Mouse (Mus musculus): Measurements from ENCODE around the gene Ecm1. TPM values are rescaled to one million over a fixed set of nuclear protein-coding genes. Genes with fewer than 3 reads are reported as not detected.

Gene Ecm1
- polyA plus RNA-seq, 1 experiment from 2014 or later, result 90.1 TPM

DNA sequence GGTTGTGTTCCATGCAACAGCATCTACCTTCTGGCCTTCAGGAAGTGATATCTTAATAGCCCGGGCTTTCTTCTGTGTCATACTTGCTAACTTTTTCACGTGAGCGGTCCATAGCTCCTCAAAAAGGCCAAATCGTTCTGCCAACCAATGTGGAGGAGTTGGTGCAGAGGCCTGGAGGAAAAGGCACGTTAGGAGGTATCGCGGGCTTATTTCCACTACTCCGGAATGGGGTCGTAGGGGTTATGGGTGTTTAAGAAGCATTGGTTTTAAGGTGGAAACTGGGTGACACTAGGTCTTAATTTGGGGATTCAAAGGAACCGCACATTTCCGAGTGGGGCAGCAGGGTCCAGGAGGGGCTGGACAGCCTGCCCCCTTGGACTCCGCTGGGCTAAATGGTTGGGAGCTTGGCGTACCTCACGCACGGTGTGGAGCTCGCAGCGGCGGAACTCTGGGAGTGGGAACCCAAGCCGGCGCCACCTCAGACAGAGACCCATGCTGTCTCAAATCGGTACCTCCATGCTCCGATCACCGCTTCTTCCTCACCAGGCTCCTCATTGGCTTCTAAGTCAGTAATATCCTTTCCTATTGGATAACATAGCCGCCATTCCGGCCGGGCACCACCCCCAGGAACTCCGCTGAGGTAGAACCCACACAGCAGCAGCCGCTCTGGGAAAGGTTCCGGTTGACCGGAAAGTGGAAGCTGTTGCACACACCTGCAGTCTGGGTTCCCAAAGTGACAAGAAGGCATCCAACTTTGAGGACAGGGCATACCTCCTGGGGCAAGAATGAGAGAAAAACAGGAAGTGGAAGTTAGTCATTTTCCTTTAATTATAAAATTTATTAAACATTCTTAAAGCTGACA is 15.2 kb upstream of the Ecm1 start:
- H3K4me1 ChIP-seq (replicated peaks), result peaks cover 11% of the 10 kb centered on the region
- peak overlapping the region; percentile 96 for H3K4me2 ChIP-seq
- H3K27ac ChIP-seq (ENCODE audit: poor library complexity, severe bottlenecking), result peak overlapping the region; percentile 73
- H3K9ac ChIP-seq, result peak overlapping the region; percentile 91
- WGBS, result under 1% methylated on average over 30 of the region's 30 CpGs
- ATAC-seq (ENCODE audit: insufficient number of reproducible peaks, low FRiP score), result peak; percentile 96
- peaks cover 34% of the 10 kb centered on the region for H3K36me3 ChIP-seq
- no peaks in the 10 kb centered on the region for H3K27me3 ChIP-seq (replicated peaks)
- H3K9me3 ChIP-seq (replicated peaks), result no peaks in the 10 kb centered on the region
- peak overlapping the region; percentile 81 for H3K4me3 ChIP-seq

DNA sequence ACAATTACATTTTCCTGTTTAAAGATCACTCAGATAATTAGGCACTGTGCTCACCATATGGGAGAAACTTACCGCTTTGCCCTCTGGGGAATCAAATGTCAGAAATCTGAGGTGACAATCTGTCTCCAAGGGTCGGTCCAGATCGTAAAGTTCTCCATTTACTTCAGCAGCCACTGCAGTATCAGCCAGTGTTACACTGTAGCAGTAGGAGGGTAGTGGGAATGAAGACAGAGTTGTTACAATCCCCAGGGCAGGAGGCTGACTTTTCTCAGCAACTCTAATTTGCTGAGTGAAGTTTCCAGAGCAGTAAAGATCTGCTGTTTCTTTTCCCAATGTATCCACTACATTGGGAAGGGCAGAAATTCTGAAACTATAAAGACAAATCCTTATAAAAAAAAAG is 13.6 kb upstream of the Ecm1 start:
- Histone ChIP-seq H3K4me3 (no peak overlapping the region), H3K27ac (ENCODE audit: poor library complexity, severe bottlenecking) (no peak overlapping the region), H3K4me2 (no peak overlapping the region), H3K9ac (no peak overlapping the region), H3K27me3 (replicated peaks) (no peaks in the 10 kb centered on the region), H3K36me3 (peaks cover 50% of the 10 kb centered on the region), H3K9me3 (replicated peaks) (no peaks in the 10 kb centered on the region), H3K4me1 (replicated peaks) (peaks cover 5% of the 10 kb centered on the region; the same call in 1 of the 2 replicates)
- ATAC-seq (ENCODE audit: insufficient number of reproducible peaks, low FRiP score), result no peak
- WGBS, result 92% methylated on average over 3 of the region's 3 CpGs

DNA sequence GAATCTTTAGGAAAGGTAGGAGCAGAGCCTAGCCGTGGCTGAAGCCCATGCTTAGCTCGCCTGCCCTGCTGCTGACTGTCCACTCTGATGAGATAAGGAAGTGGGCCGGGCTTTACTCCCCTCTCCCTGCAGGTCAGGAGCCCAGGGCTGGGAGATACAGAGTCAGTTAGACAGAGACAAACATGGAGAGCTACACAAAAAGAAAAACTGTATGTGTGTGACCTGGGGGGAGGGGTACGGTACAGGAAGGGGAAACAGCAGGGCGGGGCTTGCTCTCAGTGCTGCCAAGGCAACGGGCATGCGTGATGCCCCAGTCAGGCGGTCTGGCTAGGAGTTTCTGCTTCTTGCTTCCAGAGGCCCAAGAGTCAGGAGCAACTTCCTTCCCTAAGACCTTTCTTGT is 1.0 kb upstream of the Ecm1 start:
- Histone ChIP-seq H3K36me3 (peaks cover 61% of the 10 kb centered on the region), H3K4me3 (no peak overlapping the region), H3K4me1 (replicated peaks) (peaks cover 57% of the 10 kb centered on the region), H3K4me2 (peak overlapping the region; percentile 47), H3K9ac (peak overlapping the region; percentile 56), H3K27me3 (replicated peaks) (no peaks in the 10 kb centered on the region), H3K27ac (ENCODE audit: poor library complexity, severe bottlenecking) (peak overlapping the region; percentile 85), H3K9me3 (replicated peaks) (no peaks in the 10 kb centered on the region)
- WGBS, result 17% methylated on average over 8 of the region's 8 CpGs
- ATAC-seq (ENCODE audit: insufficient number of reproducible peaks, low FRiP score), result peak; percentile 65

DNA sequence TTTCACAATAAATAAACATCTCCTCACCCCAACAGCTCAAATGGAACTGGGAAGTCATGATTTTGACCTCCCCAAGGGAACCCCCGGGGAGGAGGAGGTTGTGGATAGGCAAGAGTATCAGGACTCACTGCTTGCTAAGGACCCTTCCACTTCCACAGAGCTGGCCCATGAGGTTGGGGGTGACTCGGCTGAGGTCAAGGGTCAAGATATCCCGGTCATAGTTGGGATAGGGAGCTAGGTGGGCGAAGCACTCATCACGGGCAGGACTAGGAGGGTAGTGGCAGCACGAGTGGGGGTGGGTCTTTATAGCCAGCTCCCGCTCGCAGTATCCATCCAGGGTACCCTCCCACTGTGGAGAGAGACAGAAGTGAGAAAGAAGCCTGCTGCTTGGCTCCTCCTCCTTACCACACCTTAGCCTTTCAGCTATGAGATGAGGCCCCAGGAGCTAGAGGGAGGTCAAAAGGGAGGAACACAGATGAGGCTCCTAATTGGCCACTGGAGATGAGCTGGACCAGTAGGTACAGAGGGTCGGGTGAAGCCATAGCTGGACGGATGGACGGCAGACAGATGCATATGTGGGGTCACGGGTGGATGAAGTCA is 4.2 kb downstream of the Ecm1 start:
- Histone ChIP-seq H3K36me3 (peaks cover 40% of the 10 kb centered on the region), H3K4me1 (replicated peaks) (peaks cover 64% of the 10 kb centered on the region), H3K4me2 (no peak overlapping the region), H3K9me3 (replicated peaks) (no peaks in the 10 kb centered on the region), H3K27ac (ENCODE audit: poor library complexity, severe bottlenecking) (no peak overlapping the region), H3K27me3 (replicated peaks) (no peaks in the 10 kb centered on the region), H3K4me3 (no peak overlapping the region), H3K9ac (no peak overlapping the region)
- 83% methylated on average over 12 of the region's 12 CpGs for WGBS
- ATAC-seq (ENCODE audit: insufficient number of reproducible peaks, low FRiP score), result no peak

DNA sequence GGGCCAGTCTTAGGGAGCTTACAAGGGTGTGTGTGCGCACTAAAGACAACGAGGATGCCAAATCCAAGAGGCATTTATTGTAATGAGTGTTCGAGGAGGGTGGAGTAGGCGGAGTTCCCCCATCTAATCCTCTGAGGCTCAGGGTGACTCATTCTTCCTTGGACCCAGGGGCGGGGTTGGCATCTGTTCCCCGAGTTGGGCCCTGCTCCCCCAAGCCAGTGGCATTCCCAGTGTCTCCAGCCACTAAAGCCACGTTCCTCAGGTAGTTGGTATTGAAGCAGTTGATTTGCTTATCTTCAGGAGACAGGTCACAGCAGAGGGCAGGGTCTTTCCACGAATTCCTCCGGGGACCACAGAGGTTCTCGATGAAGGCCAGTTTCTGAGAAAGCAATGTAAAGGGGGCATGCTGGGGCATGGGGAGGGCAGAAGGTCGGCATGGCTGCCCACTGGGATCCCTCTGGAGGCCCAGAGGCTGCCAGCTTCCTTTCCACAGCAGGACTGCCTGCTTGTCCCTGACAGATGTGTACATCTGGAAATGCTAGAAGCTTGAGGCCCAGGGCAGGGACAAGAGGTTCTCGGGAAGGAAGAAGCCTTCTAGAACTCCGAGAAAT is 5.2 kb downstream of the Ecm1 start:
- 69% methylated on average over 13 of the region's 13 CpGs for WGBS
- Histone ChIP-seq H3K27me3 (replicated peaks) (no peaks in the 10 kb centered on the region), H3K4me3 (no peak overlapping the region), H3K9me3 (replicated peaks) (no peaks in the 10 kb centered on the region), H3K4me1 (replicated peaks) (peaks cover 54% of the 10 kb centered on the region), H3K4me2 (no peak overlapping the region), H3K9ac (no peak overlapping the region), H3K27ac (ENCODE audit: poor library complexity, severe bottlenecking) (no peak overlapping the region), H3K36me3 (peaks cover 40% of the 10 kb centered on the region)
- ATAC-seq (ENCODE audit: insufficient number of reproducible peaks, low FRiP score), result no peak

DNA sequence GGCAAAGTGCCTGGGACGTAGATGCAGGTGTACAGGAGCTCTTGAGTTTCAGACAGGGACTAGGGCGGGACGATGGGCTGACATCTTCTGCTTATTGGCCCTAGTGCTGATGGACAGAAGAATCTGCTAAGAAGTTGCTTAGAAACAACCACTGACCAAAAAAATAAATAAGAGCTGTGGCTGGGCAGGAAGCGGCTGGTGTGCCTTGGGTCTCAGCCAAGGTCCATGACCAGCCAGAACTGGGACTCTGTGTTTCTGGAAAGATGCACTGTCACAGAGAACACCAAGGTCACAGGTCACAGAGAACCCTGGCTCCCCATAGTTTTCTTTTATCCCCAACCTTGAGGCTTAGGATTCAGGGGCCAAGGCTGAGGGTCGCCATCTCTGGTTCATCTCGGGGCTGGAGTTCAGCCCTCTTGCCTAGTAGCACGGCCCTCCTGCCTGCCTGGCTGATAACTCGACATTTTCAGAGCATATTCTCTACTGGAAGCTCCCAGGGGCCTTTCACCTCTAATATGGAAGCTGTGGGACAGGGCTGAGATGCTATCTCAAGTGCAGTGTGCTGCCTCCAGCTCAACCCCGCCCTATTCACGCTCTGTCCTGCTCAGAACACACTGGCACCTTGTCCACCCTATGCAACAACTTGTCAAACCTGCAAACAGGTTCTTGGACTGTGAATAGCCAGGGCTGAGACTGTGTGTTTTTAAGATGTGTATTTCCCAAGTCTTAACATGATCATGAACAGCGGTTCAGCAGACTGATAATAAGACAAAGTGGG is 6.4 kb downstream of the Ecm1 start:
- peak overlapping the region; percentile 31 for H3K27ac ChIP-seq (ENCODE audit: poor library complexity, severe bottlenecking)
- peaks cover 40% of the 10 kb centered on the region for H3K36me3 ChIP-seq
- H3K9me3 ChIP-seq (replicated peaks), result no peaks in the 10 kb centered on the region
- H3K4me1 ChIP-seq (replicated peaks), result peaks cover 41% of the 10 kb centered on the region
- H3K9ac ChIP-seq, result 0 out of 2 replicates have a peak overlapping the region, but pooled peaks have one; percentile 2
- H3K4me2 ChIP-seq, result 0 out of 2 replicates have a peak overlapping the region, but pooled peaks have one; percentile 22
- no peaks in the 10 kb centered on the region for H3K27me3 ChIP-seq (replicated peaks)
- H3K4me3 ChIP-seq, result no peak overlapping the region
- ATAC-seq (ENCODE audit: insufficient number of reproducible peaks, low FRiP score), result peak; percentile 30; the same call in 1 of the 2 replicates
- WGBS, result 57% methylated on average over 11 of the region's 11 CpGs

DNA sequence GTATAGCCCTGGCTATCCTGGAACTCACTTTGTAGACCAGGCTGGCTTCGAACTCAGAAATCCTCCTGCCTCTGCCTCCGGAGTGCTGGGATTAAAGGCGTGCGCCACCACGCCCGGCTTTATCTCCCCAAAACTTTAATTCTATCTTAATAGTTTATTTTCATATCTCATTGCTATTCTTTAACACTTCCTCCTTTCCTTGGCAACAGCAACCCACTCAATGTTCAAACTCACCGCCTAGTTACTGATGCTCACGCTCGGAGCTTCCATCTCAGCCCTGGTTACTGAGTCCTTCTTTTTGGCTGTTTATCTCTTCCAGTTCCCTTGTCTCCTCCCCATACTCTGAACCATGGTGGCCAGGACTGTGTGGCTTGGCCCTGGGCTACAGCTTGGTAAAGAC is 7.1 kb downstream of the Ecm1 start:
- Histone ChIP-seq H3K4me2 (0 out of 2 replicates have a peak overlapping the region, but pooled peaks have one; percentile 22), H3K9ac (no peak overlapping the region), H3K27me3 (replicated peaks) (no peaks in the 10 kb centered on the region), H3K4me3 (no peak overlapping the region), H3K4me1 (replicated peaks) (peaks cover 35% of the 10 kb centered on the region), H3K36me3 (peaks cover 40% of the 10 kb centered on the region), H3K9me3 (replicated peaks) (no peaks in the 10 kb centered on the region), H3K27ac (ENCODE audit: poor library complexity, severe bottlenecking) (peak overlapping the region; percentile 31)
- 92% methylated on average over 9 of the region's 9 CpGs for WGBS
- no peak for ATAC-seq (ENCODE audit: insufficient number of reproducible peaks, low FRiP score)

DNA sequence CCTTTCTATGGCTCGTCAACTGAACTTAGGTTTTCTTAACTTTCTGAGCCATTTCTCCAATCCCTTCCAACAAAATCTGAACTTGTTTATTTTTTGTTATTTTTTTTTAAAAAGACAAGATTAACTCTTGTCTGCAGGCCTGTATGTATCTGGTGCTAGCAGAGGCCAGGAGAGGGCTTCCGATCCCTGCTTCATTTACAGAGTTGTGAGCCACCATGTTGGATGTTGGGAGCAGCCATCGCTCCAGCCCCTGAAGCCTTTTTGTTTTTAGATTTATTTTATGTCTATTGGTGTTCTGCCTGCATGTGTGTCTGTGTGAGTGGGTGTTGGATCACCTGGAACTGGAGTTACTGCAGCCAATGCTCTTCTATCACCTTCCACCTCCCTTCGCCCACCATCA is 7.6 kb downstream of the Ecm1 start:
- Histone ChIP-seq H3K9ac (no peak overlapping the region), H3K36me3 (peaks cover 35% of the 10 kb centered on the region), H3K4me3 (no peak overlapping the region), H3K27me3 (replicated peaks) (no peaks in the 10 kb centered on the region), H3K4me2 (no peak overlapping the region), H3K4me1 (replicated peaks) (peaks cover 35% of the 10 kb centered on the region), H3K9me3 (replicated peaks) (no peaks in the 10 kb centered on the region), H3K27ac (ENCODE audit: poor library complexity, severe bottlenecking) (no peak overlapping the region)
- no peak for ATAC-seq (ENCODE audit: insufficient number of reproducible peaks, low FRiP score)
- 88% methylated on average over 4 of the region's 4 CpGs for WGBS

DNA sequence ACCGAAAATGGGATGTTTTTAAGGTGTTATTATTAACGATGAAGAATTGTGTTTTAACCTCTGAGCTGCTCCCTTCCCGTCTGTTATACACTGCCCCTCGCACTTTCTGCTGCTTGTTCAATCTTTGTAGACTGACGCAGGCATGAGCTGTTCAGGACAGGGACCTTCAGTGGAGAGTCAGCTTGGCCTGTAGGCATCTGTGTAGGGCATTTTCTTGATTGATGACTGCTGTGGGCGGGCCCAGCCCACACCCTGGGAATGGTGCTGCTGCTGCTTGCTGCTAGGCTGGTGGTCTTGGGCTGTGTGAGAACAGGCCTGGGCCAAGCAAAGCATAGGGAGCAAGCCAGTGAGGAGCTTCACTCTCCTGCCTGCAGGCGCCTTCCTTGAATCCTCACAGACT is 8.9 kb downstream of the Ecm1 start:
- Histone ChIP-seq H3K36me3 (peaks cover 21% of the 10 kb centered on the region), H3K27ac (ENCODE audit: poor library complexity, severe bottlenecking) (no peak overlapping the region), H3K9ac (no peak overlapping the region), H3K4me3 (no peak overlapping the region), H3K9me3 (replicated peaks) (no peaks in the 10 kb centered on the region), H3K4me2 (no peak overlapping the region), H3K4me1 (replicated peaks) (peaks cover 32% of the 10 kb centered on the region), H3K27me3 (replicated peaks) (no peaks in the 10 kb centered on the region)
- ATAC-seq (ENCODE audit: insufficient number of reproducible peaks, low FRiP score), result no peak
- WGBS, result 74% methylated on average over 7 of the region's 7 CpGs

DNA sequence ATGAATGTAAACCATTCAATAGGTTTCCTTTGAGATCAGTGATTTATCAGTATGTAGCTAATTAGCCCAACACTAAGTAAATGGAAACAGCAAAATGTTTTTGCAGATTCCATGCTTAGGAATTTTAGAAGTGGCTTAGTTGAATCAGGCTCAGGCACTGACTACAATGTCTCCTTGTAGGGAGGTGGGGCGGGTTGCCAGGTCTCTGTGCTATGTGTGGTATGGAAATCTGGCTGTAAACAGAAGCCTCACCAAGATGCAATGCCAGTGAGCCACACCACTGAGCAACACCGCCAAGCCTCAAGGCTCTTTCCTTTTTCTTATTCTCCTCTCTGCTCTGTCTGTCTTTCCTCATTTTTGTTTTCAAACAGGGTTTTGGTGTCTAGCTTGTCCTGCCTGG is 10.5 kb downstream of the Ecm1 start:
- no peaks in the 10 kb centered on the region for H3K9me3 ChIP-seq (replicated peaks)
- H3K9ac ChIP-seq, result no peak overlapping the region
- WGBS, result 67% methylated on average over 2 of the region's 2 CpGs
- no peaks in the 10 kb centered on the region for H3K27me3 ChIP-seq (replicated peaks)
- peaks cover 25% of the 10 kb centered on the region for H3K4me1 ChIP-seq (replicated peaks)
- H3K36me3 ChIP-seq, result peaks cover 6% of the 10 kb centered on the region; the same call in 1 of the 2 replicates
- ATAC-seq (ENCODE audit: insufficient number of reproducible peaks, low FRiP score), result no peak
- no peak overlapping the region for H3K27ac ChIP-seq (ENCODE audit: poor library complexity, severe bottlenecking)
- no peak overlapping the region for H3K4me2 ChIP-seq
- no peak overlapping the region for H3K4me3 ChIP-seq
